Mouse (Mus musculus) forebrain, embryonic 13.5 days (tissue): ENCODE measurements around the gene Adgrg7. TPM values are rescaled to one million over a fixed set of nuclear protein-coding genes. Genes with fewer than 3 reads are reported as not detected.

Experiments
- ATAC-seq: fragments of 200-750 bp; cut with Nextera tagmentation; 2 replicates; pipeline ENCODE4 v1.8.0; 2017
- H3K27ac ChIP-seq: fragments of 300-500 bp; sonication (generic); 2 replicates; pipeline ENCODE4 v1.5.1; 2015; ENCODE audit warnings: inconsistent platforms, mild to moderate bottlenecking, moderate library complexity
- H3K27me3 ChIP-seq: fragments of 300-500 bp; sonication (generic); 2 replicates; pipeline ENCODE4 v1.6.1; 2015; ENCODE audit warnings: mild to moderate bottlenecking, inconsistent platforms
- H3K36me3 ChIP-seq: fragments of 300-500 bp; sonication (generic); 2 replicates; pipeline ENCODE4 v1.6.1; 2015; ENCODE audit warnings: mild to moderate bottlenecking, inconsistent platforms; ENCODE audit not compliant: poor library complexity, severe bottlenecking
- H3K4me1 ChIP-seq: fragments of 300-500 bp; sonication (generic); 2 replicates; pipeline ENCODE4 v1.6.1; 2015; ENCODE audit warnings: inconsistent platforms
- H3K4me2 ChIP-seq: fragments of 300-500 bp; sonication (generic); 2 replicates; pipeline ENCODE4 v1.6.1; 2015; ENCODE audit warnings: inconsistent platforms, mild to moderate bottlenecking, moderate library complexity
- H3K4me3 ChIP-seq: fragments of 300-500 bp; sonication (generic); 2 replicates; pipeline ENCODE4 v1.5.1; 2015; ENCODE audit warnings: mild to moderate bottlenecking, inconsistent platforms
- H3K9ac ChIP-seq: fragments of 300-500 bp; sonication (generic); 2 replicates; pipeline ENCODE4 v1.6.1; 2015; ENCODE audit warnings: mild to moderate bottlenecking, inconsistent platforms
- H3K9me3 ChIP-seq: fragments of 300-500 bp; sonication (generic); replicated peaks from 2 replicates; pipeline ENCODE4 v1.6.1; 2016; ENCODE audit warnings: inconsistent platforms
- WGBS: fragments of 180-500 bp; shearing (Covaris S2); methylation state at CpG from one replicate; pipeline ENCODE4 v1.1.7; 2015; 5-methylcytosine and 5-hydroxymethylcytosine counted together
- polyA plus RNA-seq: library from polyadenylated mRNA; unstranded; fragments of >200 nt; fragmentation: Nextera tagmentation; extraction: Ambion mirVana; gene quantifications from 2 replicates; pipeline ENCODE4 v1.2.1, GENCODE M21; 2015

Adgrg7 gene
- polyA plus RNA-seq, 1 experiment from 2014 or later, result not detected

DNA sequence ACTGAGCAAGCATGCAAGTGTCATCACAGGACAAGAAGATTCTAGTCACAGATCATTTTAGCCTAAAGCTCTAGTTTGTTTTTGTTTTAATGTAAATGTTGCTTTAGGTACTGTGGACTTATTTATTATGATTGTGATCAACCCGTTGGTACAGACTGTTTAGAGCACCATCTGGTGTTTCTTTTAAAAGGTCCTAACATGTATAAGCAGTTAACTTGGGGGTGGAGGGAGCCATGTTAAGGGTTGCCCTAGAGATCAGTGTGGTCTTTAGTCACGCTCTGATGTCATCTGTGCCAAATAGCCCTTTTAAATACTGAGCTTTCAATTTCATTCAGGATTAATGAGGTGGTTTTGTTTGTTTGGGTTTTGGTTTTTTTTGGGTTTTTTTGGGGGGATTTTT, 99.2 kb downstream of the Adgrg7 start:
- Histone ChIP-seq H3K27ac (no peak overlapping the region), H3K27me3 (no peaks in the 10 kb centered on the region), H3K9me3 (no peaks in the 10 kb centered on the region), H3K4me2 (no peak overlapping the region), H3K4me3 (no peak overlapping the region), H3K36me3 (peaks cover 51% of the 10 kb centered on the region), H3K4me1 (no peaks in the 10 kb centered on the region), H3K9ac (no peak overlapping the region)
- no peak for ATAC-seq
- WGBS, result 73% methylated on average over 2 of the region's 2 CpGs

GRCm38 (mm10) chr16:56690715-56691114, 104.9 kb downstream of the Adgrg7 start:
- ATAC-seq, result no peak

GRCm38 (mm10) chr16:56686747-56687146, 108.9 kb downstream of the Adgrg7 start:
- no peaks in the 10 kb centered on the region for H3K9me3 ChIP-seq
- H3K27ac ChIP-seq, result no peak overlapping the region
- 96% methylated on average over 5 of the region's 5 CpGs for WGBS
- no peak for ATAC-seq
- no peak overlapping the region for H3K4me2 ChIP-seq
- no peaks in the 10 kb centered on the region for H3K27me3 ChIP-seq
- no peaks in the 10 kb centered on the region for H3K4me1 ChIP-seq
- H3K36me3 ChIP-seq, result peaks cover 50% of the 10 kb centered on the region
- no peak overlapping the region for H3K4me3 ChIP-seq
- H3K9ac ChIP-seq, result no peak overlapping the region

More at GRCm38 (mm10) chr16:56690715-56691114, 104.9 kb downstream of the Adgrg7 start:
- Histone ChIP-seq H3K27ac (no peak overlapping the region), H3K4me1 (no peaks in the 10 kb centered on the region), H3K4me3 (no peak overlapping the region), H3K36me3 (peaks cover 50% of the 10 kb centered on the region), H3K4me2 (no peak overlapping the region), H3K27me3 (no peaks in the 10 kb centered on the region), H3K9me3 (no peaks in the 10 kb centered on the region), H3K9ac (no peak overlapping the region)
- WGBS, result 85% methylated on average over 7 of the region's 7 CpGs

DNA sequence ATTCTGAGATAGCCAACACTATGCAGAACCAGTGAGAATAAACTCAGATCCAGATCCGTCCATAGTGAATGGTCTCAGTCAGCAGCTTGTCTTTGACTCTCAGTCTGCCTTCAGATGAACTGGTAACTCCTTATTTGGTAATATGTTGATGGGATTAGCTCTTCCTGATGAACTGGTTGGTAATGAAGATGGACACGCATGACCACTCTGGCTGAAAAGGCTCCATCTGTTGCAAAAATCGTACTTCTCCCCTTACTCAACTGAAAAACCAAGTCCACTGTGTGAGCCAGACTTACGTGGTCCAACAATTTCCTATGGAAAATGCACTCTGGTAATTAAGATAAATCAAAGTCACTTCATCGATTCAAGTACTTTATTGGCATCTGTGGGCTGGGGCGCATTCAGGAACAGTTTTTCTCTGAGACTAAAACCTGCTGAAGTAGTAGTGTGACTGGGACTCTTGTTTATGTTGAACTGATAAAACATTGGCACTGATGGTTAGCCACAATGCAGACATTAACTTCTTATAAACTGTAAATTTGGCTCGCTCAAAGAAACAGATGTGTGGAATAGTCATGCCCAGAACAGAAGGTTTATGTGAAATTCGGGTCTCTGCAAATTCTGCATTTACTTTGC, 114.5 kb downstream of the Adgrg7 start:
- Histone ChIP-seq H3K36me3 (peaks cover 21% of the 10 kb centered on the region), H3K27me3 (no peaks in the 10 kb centered on the region), H3K27ac (no peak overlapping the region), H3K4me1 (no peaks in the 10 kb centered on the region), H3K9ac (no peak overlapping the region), H3K4me3 (no peak overlapping the region), H3K4me2 (no peak overlapping the region), H3K9me3 (no peaks in the 10 kb centered on the region)
- ATAC-seq, result no peak
- WGBS, result 72% methylated on average over 8 of the region's 8 CpGs

- Histone ChIP-seq H3K36me3 (no peaks in the 10 kb centered on the region), H3K4me3 (no peak overlapping the region), H3K27me3 (no peaks in the 10 kb centered on the region), H3K9ac (no peak overlapping the region), H3K27ac (no peak overlapping the region), H3K4me1 (no peaks in the 10 kb centered on the region), H3K9me3 (no peaks in the 10 kb centered on the region), H3K4me2 (no peak overlapping the region)
- ATAC-seq, result peak; percentile 59
- 77% methylated on average over 4 of the region's 4 CpGs for WGBS
Observed at GRCm38 (mm10) chr16:56677146-56677545, 118.5 kb downstream of the Adgrg7 start.

Other genes starting within 250 kb of the Adgrg7 start
- gene Tfg, start 78.4 kb downstream of the Adgrg7 start, polyA plus RNA-seq, result 145 and 151 TPM in 2 replicates
- gene Tmem45a, start 90.3 kb upstream of the Adgrg7 start, polyA plus RNA-seq, result 2.7 and 2.8 TPM in 2 replicates
- gene Lnp1, start 132.2 kb upstream of the Adgrg7 start, polyA plus RNA-seq, result 0.28 TPM in 1 of 2 replicates, not detected in the other